Comparison of ENCODE assay signal across 8 mouse cellular contexts in the genomic region with DNA sequence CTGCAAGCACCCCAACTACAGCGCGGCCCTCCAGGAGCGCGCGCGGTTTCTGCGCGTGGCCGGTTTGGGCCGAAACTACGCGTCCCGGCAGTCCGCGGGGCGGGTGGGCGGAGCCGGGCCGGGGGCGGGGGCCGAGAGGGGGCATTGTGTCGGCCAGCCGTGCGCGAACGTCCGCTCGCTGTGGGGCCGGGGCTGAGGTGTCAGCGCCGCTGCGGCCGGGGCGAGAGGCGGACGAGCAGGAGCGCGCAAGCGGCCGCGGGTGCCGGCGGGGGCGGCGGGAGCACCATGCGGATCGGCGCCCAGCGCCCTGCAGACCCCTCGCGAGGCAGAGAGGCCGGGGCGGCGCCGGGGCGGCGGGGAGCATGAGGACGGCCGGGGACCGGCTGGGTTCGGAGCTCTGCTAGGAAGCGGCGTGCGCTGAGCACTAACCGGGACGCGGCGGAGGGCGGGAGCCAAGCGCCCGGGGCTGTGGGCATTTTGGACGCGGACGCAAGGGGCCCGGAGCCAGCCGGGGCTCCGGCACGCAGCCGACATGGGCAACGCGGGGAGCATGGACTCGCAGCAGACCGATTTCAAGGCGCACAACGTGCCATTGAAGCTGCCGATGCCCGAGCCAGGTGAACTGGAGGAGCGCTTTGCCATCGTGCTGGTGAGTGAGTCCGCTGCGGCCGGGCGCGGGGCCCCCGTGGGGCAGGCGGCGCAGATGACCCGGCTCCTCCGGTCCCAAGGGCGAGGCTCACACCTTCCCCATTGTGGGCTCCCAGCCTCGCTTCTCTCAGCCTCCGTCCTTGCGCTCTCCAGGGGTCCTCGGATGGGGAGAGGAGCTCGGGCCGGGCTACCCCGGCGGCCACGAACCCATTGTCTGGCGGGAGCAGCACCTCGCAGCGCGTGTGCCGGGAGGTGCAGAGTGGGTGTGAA. TPM values are rescaled to one million over a fixed set of nuclear protein-coding genes. Genes with fewer than 3 reads are reported as not detected.
A peak's percentile ranks its signal among the peaks of the same experiment; 100 is the strongest.
DNase-seq lines count a peak whose midpoint lies in the region; ATAC-seq and TF ChIP-seq lines count a peak whose summit lies in the region.

TSS of gene Fmnl2 (plus strand) at position 250 of the 918 bp plus-strand sequence.

- H3K9me3 ChIP-seq in hindbrain, postnatal 0 days (ENCODE audit: low read length), result no peaks in the 10 kb centered on the region

- peak; percentile 43 for ATAC-seq in common myeloid progenitor, adult 5-6 weeks (replicated peaks; ENCODE audit: low read depth, poor library complexity, severe bottlenecking)
- ATAC-seq in hindbrain, postnatal 0 days, result peak; percentile 96

- H3K4me2 ChIP-seq in hindbrain, postnatal 0 days (ENCODE audit: low read depth, low read length), result peak within 1 kb of the TSS; percentile 79

- H3K36me3 ChIP-seq in hindbrain, postnatal 0 days (ENCODE audit: insufficient read depth, low read length), result no peaks in the 10 kb centered on the region

- WGBS in hindbrain, postnatal 0 days, result 1% methylated on average over 97 of the region's 114 CpGs

- H3K4me1 ChIP-seq in hindbrain, postnatal 0 days (ENCODE audit: insufficient read depth, low read length), result peaks cover 14% of the 10 kb centered on the region

- H3K27me3 ChIP-seq in hindbrain, postnatal 0 days (ENCODE audit: insufficient read depth, low read length), result no peaks in the 10 kb centered on the region

- H3K27ac ChIP-seq in hindbrain, postnatal 0 days, result peak within 1 kb of the TSS; percentile 89

- H3K4me3 ChIP-seq in hindbrain, postnatal 0 days (ENCODE audit: low read length), result peak within 1 kb of the TSS; percentile 86

- peak within 1 kb of the TSS; percentile 88 for H3K9ac ChIP-seq in hindbrain, postnatal 0 days (replicated peaks; ENCODE audit: low read length)

- TF ChIP-seq CTCF in hindbrain, postnatal 0 days (IDR thresholded peaks at IDR 0.05; ENCODE audit: low read depth), result no peak

- peak; percentile 72 for DNase-seq in adipocyte (ENCODE audit: low spot score)
- DNase-seq in gastrocnemius, postnatal 10 days, result peak; percentile 84
- DNase-seq in hindbrain, postnatal 0 days (ENCODE audit: low spot score), result peak; percentile 91
- peak; percentile 67 to 76 for DNase-seq in left cerebral cortex, adult 18-20 months (ENCODE audit: low spot score in 2 of 2)
- peak; percentile 76 for DNase-seq in lung, postnatal 36 days
- peak; percentile 63 to 72 for DNase-seq in right cerebral cortex, adult 2 months (ENCODE audit: low spot score in 2 of 2)
- peak; percentile 80 for DNase-seq in urinary bladder, postnatal 14 days (ENCODE audit: low spot score)

RNA-seq across cellular contexts. Expression of gene Fmnl2, which starts in this region (rescaled TPM):
- 3.5 and 5.8 TPM in 2 replicates for total RNA-seq in common myeloid progenitor, adult 5-6 weeks (2017)
- total RNA-seq in gastrocnemius, postnatal 10 days (2021), result 10 to 100 TPM; 10.1 to 11.7 TPM
- total RNA-seq in hindbrain, postnatal 0 days (2014; rRNA removed), result 25.2 and 27.6 TPM in 2 replicates
- polyA plus RNA-seq in hindbrain, postnatal 0 days (2015; fragmentation: Nextera tagmentation; extraction: Ambion mirVana), result 9.3 and 9.9 TPM in 2 replicates
- 10 to 100 TPM; 41.9 to 43.2 TPM for total RNA-seq in left cerebral cortex, adult 18-20 months (2021)

Comparison
In these comparisons a context has a peak if more than half of its experiments do, and no peak if none do; other contexts are left out.
1. Peak in every context shown above with its lines: DNase-seq, ATAC-seq, H3K4me3 ChIP-seq and H3K27ac ChIP-seq.